Mouse (Mus musculus) kidney, embryonic 15.5 days (tissue): ENCODE data around the gene Entr1. TPM values are rescaled to one million over a fixed set of nuclear protein-coding genes. Genes with fewer than 3 reads are reported as not detected.

ENCODE experiments used
- ATAC-seq: fragments of 200-750 bp; cut with Nextera tagmentation; replicated peaks from 2 replicates; pipeline ENCODE4 v1.8.0; 2017; ENCODE audit warnings: moderate TSS enrichment; ENCODE audit not compliant: low FRiP score
- H3K27ac ChIP-seq: fragments of 300-500 bp; sonication (generic); 2 replicates; pipeline ENCODE4 v1.5.1; 2015; ENCODE audit warnings: mild to moderate bottlenecking, inconsistent platforms
- H3K27me3 ChIP-seq: fragments of 300-500 bp; sonication (generic); 2 replicates; pipeline ENCODE4 v1.6.1; 2015; ENCODE audit warnings: inconsistent platforms
- H3K36me3 ChIP-seq: fragments of 300-500 bp; sonication (generic); 2 replicates; pipeline ENCODE4 v1.6.1; 2015; ENCODE audit warnings: inconsistent platforms
- H3K4me1 ChIP-seq: fragments of 300-500 bp; sonication (generic); 2 replicates; pipeline ENCODE4 v1.6.1; 2015; ENCODE audit warnings: inconsistent platforms
- H3K4me2 ChIP-seq: fragments of 300-500 bp; sonication (generic); 2 replicates; pipeline ENCODE4 v1.6.1; 2015; ENCODE audit warnings: moderate library complexity, mild to moderate bottlenecking, inconsistent platforms
- H3K4me3 ChIP-seq: fragments of 300-500 bp; sonication (generic); replicated peaks from 2 replicates; pipeline ENCODE4 v1.5.1; 2015; ENCODE audit warnings: mild to moderate bottlenecking, inconsistent platforms
- H3K9ac ChIP-seq: fragments of 300-500 bp; sonication (generic); 2 replicates; pipeline ENCODE4 v1.6.1; 2015; ENCODE audit warnings: mild to moderate bottlenecking, inconsistent platforms
- H3K9me3 ChIP-seq: fragments of 300-500 bp; sonication (generic); replicated peaks from 2 replicates; pipeline ENCODE4 v1.6.1; 2016; ENCODE audit warnings: inconsistent platforms
- WGBS: fragments of 180-500 bp; shearing (Covaris S2); methylation state at CpG from one replicate; pipeline ENCODE4 v1.1.7; 2015; ENCODE audit warnings: mixed read lengths; 5-methylcytosine and 5-hydroxymethylcytosine counted together
- polyA plus RNA-seq: library from polyadenylated mRNA; unstranded; fragments of >200 nt; fragmentation: Nextera tagmentation; extraction: Ambion mirVana; gene quantifications from 2 replicates; pipeline ENCODE4 v1.2.1, GENCODE M21; 2015

Entr1 gene
- polyA plus RNA-seq, 1 experiment from 2014 or later: 115 TPM

DNA sequence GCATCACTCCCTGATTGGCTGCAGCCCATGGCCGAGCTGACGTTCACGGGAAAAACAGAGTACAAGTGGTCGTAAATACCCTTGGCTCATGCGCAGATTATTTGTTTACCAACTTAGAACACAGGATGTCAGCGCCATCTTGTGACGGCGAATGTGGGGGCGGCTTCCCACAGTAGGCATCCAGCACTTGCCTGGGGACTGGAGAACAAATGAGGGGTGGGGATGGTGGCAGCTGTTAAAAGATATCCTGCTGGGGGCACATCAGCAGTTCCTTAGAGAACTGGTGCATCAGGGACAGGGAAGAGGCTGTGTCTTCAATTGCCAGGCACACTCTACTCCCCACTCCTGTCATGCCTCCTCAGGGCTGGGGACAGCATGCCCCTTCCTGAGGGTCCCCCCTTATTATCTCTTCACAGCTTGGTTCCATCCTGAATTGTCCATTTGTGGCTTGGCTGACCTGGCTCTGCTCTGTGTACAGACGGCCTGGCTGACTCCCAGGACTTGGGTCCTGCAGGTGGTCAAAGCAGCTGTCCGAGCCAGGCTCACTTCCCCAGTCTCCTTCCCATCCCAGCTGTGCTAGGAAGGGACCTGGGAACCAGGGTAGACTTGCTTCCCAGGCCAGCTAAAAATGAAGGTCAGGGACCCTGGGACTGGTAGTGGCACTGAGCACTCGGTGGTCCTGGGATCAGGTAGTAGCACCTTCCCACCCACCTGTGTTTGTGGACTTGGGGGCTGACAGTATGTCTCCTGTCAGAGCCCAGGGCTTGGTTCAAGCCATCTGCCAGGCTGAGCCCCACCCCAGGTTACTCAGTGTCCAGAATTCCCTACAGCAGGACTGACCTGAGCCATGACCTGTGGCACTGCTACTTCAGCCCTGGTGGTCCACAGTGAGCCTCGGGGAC, 50.6 kb downstream of the Entr1 start:
- H3K36me3 ChIP-seq: peaks cover 45% of the 10 kb centered on the region
- H3K4me1 ChIP-seq: peaks cover 27% of the 10 kb centered on the region
- H3K9me3 ChIP-seq: no peaks in the 10 kb centered on the region
- no peak overlapping the region for H3K27ac ChIP-seq
- no peak overlapping the region for H3K4me3 ChIP-seq
- no peak for ATAC-seq
- H3K9ac ChIP-seq: no peak overlapping the region
- no peak overlapping the region for H3K4me2 ChIP-seq
- WGBS: 84% methylated on average over 9 of the region's 13 CpGs
- H3K27me3 ChIP-seq: no peaks in the 10 kb centered on the region

Other genes starting within 250 kb of the Entr1 start
- not detected in 2 replicates for gene Lhx3, start 181.0 kb downstream of the Entr1 start, polyA plus RNA-seq
- 17.5 and 19.6 TPM in 2 replicates for gene Qsox2, start 151.8 kb downstream of the Entr1 start, polyA plus RNA-seq
- gene Ccdc187, start 94.8 kb downstream of the Entr1 start, polyA plus RNA-seq: 0.04 TPM in 1 of 2 replicates, not detected in the other
- 39.6 and 44.4 TPM in 2 replicates for gene Gpsm1, start 73.8 kb downstream of the Entr1 start, polyA plus RNA-seq
- gene Dnlz, start 37.2 kb downstream of the Entr1 start, polyA plus RNA-seq: 29.8 and 31.9 TPM in 2 replicates
- 1.1 and 1.7 TPM in 2 replicates for gene Card9, start 28.4 kb downstream of the Entr1 start, polyA plus RNA-seq
- gene Snapc4, start 8.7 kb downstream of the Entr1 start, polyA plus RNA-seq: 27.9 and 31.3 TPM in 2 replicates
- 113 TPM in 2 replicates for gene Pmpca, start within 50 bp of the Entr1 start, polyA plus RNA-seq
- gene Inpp5e, start 19.9 kb upstream of the Entr1 start, polyA plus RNA-seq: 22.4 and 25.8 TPM in 2 replicates
- 25.3 and 26.0 TPM in 2 replicates for gene Sec16a, start 55.9 kb upstream of the Entr1 start, polyA plus RNA-seq
- gene Notch1, start 127.3 kb upstream of the Entr1 start, polyA plus RNA-seq: 22.0 and 24.6 TPM in 2 replicates
- 218 and 219 TPM in 2 replicates for gene Egfl7, start 190.7 kb upstream of the Entr1 start, polyA plus RNA-seq
- not detected in 2 replicates for gene Gm20532, start 197.3 kb upstream of the Entr1 start, polyA plus RNA-seq
- 41.7 and 47.7 TPM in 2 replicates for gene Agpat2, start 215.1 kb upstream of the Entr1 start, polyA plus RNA-seq
- 32.9 and 33.1 TPM in 2 replicates for gene Fam69b, start 239.1 kb upstream of the Entr1 start, polyA plus RNA-seq